Mouse (Mus musculus) heart, adult 2 months (tissue): ENCODE data around the gene Macrod2.

Experiments
- CTCF ChIP-seq: fragments of 200-600 bp; IDR thresholded peaks from 2 replicates; pipeline ENCODE4 v1.8.1; 2022; ENCODE audit warnings: antibody characterized with exemption, mild to moderate bottlenecking, moderate library complexity
- POLR2A ChIP-seq: fragments of 200-500 bp; IDR thresholded peaks from 2 replicates; pipeline ENCODE4 v1.6.1; 2011; ENCODE audit warnings: mild to moderate bottlenecking, low read depth, low read length, control low read depth; ENCODE audit not compliant: insufficient read depth

DNA sequence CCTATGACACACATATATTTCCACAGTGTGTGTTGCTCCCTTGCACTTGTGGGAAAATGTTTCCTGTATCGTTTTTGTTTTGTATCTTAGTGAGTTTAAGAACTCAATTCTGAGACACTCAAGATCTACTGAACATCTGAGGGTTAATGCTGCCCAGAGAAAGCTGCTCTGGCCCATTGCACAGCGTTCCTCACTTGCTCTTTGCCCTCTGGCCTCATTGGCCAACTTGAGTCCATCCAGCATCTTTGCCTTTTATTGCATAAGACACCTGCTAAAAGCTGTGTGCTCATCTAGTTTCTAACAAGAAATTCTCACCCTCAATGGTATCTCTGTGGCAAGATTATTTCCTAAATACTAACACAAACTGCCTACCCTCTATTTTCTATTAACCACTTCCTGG is 1435.4 kb downstream of the Macrod2 start:
- TF ChIP-seq CTCF (no peak), POLR2A (no peak)
